Mouse (Mus musculus) adrenal gland (tissue): ENCODE results near the gene Gng12.

Experiments used
- intact Hi-C: fragments of 180-260 bp; cut with DNase I; formaldehyde crosslinking; loops from one replicate; pipeline ENCODE4 v1.15.1; 2025

The Gng12 gene

DNA sequence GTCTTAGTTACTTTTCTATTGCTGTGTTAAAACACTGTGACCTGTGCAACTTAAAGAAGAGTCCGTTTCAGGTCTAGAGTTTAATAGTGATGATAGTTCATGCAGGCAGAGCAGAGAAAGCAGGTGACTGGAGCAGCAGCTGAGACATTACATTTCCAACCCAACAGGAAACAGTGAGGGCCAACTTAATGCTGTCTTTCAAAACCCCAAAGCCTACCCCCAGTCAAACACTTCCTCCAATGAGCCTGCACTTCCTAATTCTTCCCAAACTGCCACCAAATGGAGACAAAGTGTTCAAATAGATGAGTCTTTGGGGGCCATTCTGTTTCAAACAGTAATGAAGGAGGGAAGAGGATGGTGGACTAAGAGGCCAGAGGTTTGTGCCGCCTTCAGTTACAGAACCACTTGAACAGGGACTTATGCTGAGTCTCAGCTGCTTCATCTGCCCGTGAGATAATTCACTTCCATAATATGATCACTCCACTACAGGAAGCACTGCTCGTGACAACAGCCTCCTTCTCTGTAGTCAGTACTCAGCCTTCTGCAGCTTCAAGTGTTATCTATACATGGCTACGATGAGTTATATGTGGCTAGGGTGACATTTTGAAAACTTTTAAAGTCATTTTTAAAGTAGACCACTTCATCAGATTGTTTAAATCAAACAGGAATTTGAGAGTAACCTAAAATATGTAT, 55.7 kb downstream of the Gng12 start:
- intact Hi-C loops: no loop called here

DNA sequence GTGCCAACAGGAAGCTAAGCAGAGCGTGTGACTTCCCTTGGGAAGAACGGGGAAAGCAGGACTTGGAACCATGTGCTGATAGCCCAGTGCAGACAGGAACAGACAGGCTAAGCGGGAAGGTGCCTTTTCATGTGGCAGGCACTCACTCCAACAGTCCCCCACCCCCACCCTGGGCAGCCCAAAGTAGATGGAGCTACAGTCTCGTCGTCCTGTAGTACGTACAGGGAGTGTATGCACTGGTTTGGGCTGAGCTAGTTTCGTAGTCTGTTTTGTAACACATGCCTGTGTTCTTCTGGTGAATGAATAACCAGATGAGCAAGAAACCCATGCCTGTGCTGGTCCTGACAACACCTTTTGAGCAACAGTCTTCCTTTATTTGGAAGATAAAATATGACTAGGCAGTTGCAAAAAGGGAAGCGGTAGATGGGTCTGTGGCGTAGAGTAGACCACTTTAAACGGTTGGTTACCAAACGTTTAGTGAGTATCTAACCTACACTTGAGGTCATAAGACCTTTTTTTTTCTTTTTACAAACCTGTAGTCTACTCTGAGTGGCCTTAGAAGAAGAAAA, 57.8 kb downstream of the Gng12 start:
- intact Hi-C loops: loop anchor here (2.0 kb wide), 1 partner anchor 111 kb away; no protein-coding TSS in a partner anchor

DNA sequence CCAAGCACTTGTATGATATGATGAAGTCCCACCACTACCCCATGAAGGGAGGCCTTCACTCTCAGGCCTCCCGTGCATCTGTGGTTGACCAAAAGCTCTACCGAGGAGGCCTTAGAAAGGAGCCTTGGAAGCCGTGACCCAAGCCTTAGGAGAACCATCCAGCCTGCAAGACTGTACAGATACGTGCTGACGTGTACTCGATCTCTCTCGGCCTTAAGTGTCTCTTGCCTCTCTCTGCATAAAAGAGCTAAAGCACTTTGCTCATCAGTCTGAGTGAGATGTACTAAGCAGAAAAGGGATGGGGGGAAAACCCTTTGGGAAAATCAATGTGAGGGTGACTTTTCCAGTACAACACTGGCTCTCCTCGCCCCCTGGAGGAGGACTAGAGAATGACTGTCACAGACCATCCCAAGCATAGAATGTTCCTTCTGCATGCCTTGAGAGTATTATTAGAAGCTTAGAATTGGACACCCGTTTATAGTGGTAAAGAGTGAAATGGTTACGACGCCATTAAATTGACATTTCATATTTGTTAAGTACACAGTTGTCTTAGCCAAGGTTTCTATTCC, 59.0 kb downstream of the Gng12 start:
- intact Hi-C loops: loop anchor here (2.0 to 5.0 kb wide), 2 partner anchors 58 to 112 kb away; partner anchors contain the start of gene Gng12

GRCm38 (mm10) chr6:66958466-66959235, 62.5 kb downstream of the Gng12 start:
- intact Hi-C loops: loop anchor here (5.0 kb wide), 1 partner anchor 61 kb away; the partner anchor contains the start of gene Gng12

DNA sequence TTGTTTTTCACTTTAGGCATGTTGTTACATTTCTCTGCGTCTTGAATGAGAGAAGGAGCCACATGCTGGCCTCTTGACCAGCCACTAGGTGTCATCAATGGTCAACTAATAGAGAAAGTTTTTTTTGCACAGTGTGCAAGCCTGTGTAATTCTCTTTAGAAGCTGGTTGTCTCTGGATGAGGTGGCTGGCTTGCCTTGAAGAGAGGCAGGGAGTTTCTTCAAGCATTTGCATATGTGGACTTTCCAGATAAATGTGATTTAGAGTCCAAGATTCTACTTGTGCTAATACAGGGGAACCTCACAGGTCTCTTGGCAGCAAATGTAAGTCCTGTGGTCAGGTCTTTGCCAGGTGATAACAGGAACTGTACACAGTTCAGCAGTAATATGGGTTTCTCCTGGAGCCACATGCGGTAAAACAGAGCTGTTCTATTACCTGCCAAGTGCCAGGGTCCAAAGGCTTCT, 66.4 kb downstream of the Gng12 start:
- intact Hi-C loops: loop anchor here (2.0 to 10.0 kb wide), 4 partner anchors 70 to 352 kb away; no protein-coding TSS in a partner anchor

GRCm38 (mm10) chr6:66963068-66963467, 66.9 kb downstream of the Gng12 start:
- intact Hi-C loops: loop anchor here (2.0 to 10.0 kb wide), 4 partner anchors 69 to 352 kb away; no protein-coding TSS in a partner anchor

DNA sequence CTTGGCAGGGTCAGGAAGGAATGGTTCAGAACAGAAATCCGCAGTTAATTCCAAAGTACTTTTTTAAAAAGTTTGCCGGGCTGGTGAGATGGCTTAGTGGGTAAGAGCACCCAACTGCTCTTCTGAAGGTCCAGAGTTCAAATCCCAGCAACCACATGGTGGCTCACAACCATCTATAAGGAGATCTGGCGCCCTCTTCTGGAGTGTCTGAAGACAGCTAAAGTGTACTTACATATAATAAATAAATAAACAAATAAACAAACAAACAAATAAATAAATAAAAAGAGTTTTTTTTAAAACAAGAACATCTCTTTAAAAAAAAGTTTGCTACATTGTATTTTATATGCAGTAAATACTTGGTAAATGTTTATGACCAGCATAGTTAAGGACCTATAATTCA, 67.5 kb downstream of the Gng12 start:
- intact Hi-C loops: loop anchor here (2.0 to 10.0 kb wide), 4 partner anchors 69 to 351 kb away; no protein-coding TSS in a partner anchor

- intact Hi-C loops: loop anchor here (5.0 to 10.0 kb wide), 3 partner anchors 68 to 351 kb away; no protein-coding TSS in a partner anchor
Observed at GRCm38 (mm10) chr6:66964222-66964621, 68.0 kb downstream of the Gng12 start.

DNA sequence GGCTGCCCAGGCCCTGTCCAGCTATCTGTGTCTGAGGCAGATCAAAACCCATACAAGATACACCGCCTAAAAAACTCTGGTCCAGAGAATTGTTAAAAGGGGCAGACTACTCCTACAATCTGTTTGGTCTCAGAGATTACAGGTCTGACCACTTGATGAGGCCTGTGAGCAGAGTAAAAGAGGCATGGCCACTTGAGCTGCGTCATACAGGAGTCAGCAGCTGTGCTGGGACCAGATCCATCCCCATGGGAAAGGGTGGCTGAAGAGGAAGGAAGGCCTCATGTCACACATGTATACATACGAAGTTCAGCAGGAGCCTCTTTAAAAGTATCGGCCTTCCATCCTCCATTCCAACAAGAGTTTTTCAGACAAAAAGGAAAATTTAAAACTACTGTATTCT, 69.0 kb downstream of the Gng12 start:
- intact Hi-C loops: loop anchor here (10.0 kb wide), 1 partner anchor 350 kb away; no protein-coding TSS in a partner anchor

DNA sequence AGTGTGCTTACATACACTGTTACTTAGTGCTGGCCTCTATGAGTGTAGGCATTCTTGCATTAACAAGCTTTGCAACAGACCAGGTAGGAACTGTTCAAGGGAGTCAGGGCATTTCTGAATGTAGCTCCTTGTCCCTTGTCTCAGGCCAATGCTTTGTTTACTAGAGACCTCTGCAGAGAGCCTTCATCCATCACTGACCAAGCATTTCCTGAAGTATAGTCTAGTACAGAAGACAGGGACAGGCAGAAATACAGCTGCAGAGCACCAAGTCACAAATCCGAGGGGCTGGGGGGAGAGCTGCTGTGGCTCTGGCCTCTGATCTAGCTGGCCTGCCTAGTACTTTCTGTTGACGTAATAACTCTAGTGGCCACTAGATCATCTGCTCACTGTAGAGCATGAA, 71.6 kb downstream of the Gng12 start:
- intact Hi-C loops: loop anchor here (10.0 kb wide), 1 partner anchor 347 kb away; no protein-coding TSS in a partner anchor

DNA sequence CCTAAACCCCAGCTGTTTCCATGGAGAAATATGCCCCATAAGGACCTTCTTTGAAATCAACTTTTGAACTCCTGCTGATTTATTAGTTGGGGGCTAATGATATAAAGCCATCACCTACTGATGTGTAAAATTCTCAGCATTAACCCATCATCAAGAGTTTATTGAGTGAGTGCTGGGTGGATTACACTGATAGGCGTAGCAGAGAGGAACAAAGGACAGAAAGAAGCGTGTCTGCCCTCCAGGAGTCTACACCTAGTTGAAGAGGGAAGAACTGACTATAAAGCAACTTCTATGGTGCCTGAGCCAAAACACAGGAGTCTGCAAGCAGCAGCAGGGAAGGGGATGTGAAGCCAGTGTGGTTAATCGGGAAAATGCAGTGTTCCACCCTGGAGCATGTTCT, 73.2 kb downstream of the Gng12 start:
- intact Hi-C loops: loop anchor here (10.0 kb wide), 1 partner anchor 345 kb away; no protein-coding TSS in a partner anchor

GRCm38 (mm10) chr6:66972300-66972699, 76.1 kb downstream of the Gng12 start:
- intact Hi-C loops: loop anchor here (5.0 kb wide), 1 partner anchor 55 kb away; no protein-coding TSS in a partner anchor

DNA sequence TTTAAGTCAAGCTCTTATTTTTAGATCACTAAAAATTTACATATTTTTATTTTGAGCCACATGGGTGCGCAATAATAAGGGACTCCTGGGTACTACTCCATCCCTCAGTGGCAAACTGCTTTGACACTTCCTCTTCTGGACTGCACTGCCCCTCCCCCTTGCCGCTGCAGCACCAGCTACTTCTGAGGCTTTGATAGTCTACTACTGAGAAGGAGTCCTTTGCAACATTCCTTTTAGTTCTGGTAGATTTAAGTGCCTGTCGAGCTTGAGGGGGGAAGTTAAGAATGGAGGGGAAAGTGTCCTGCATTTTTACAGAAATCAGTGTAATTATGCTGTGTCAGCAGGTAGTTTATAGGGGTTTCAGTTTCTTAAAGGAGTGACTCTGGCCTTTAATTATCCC, 77.0 kb downstream of the Gng12 start:
- intact Hi-C loops: loop anchor here (5.0 kb wide), 1 partner anchor 54 kb away; no protein-coding TSS in a partner anchor

GRCm38 (mm10) chr6:66975522-66975921, 79.3 kb downstream of the Gng12 start:
- intact Hi-C loops: no loop called here

DNA sequence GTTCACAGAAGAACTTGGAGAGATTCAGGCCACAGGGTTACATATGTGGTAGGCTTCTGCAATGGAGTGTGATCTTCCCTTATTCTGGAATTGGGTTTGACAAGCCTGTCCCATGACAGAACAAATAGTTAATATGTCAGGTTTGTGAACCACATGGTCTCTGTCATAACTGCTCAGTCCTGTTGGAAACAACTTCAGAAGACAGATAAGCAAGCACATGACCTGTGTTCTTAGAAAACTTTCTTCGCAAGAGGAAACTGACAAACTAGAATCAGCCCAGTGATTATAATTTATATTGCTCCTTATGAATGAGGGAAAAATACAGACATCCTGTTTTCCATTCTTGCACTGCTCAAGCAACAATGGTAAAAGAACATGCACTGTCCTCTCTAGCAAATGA, 83.0 kb downstream of the Gng12 start:
- intact Hi-C loops: no loop called here

GRCm38 (mm10) chr6:66980040-66980439, 83.8 kb downstream of the Gng12 start:
- intact Hi-C loops: no loop called here

DNA sequence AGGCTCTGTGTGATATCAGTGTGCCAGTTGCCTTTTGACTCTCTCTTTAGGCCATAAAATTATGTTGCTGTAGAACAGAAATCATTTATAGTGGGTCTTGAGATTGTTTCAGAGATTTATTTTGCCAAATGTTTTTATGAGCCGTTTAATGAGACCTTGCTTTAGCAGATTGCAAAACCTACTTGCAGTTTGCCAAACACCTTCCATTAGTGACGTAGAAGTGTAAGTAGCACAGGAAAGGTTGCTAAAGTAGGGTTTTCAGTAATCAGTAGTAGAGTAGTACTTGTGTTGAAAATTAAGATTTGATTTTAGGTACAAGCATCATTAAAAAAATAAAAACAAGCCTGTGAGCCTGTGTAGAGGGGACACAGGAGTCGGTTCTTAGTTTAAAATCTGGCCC, 85.2 kb downstream of the Gng12 start:
- intact Hi-C loops: no loop called here

- intact Hi-C loops: no loop called here
Observed at GRCm38 (mm10) chr6:66981864-66982263, 85.7 kb downstream of the Gng12 start.

DNA sequence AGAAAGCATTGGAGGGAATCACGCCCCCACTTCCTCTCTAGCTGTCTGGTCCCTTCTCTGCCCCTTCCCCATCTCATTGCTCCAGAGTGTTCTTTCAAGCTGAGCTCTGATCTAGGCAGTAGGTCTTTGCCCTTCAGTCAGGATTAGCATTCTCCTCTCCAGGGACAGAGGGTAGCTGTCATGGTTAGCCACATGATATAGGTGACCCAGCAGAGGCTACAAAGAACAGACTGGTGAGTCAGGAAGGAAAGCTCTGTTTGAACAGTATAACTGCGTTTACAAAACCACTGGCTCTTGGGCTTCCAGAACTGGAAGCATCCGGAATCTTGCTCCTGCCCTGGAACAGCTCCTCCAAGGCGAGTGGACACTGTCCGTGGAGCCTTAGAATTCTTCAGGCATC, 87.9 kb downstream of the Gng12 start:
- intact Hi-C loops: no loop called here

DNA sequence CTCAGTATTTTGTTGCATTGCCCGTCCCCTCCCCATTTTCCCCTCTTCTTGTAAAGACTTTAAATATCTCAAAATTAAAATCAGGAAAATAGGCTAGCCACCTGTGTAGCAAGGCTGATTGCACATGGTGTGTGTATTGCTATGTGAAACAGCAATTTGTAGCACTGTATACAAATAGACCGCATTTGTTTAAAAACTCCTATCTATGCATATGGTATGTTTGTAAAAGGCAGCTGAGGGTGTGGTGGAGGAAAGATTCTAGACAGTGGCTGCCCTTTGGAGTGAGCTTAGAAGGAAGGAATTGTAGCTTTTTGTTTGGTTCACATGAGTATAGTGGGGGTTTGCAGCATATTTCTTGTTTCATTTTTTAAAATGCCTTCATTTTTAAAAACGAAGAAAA, 88.5 kb downstream of the Gng12 start:
- intact Hi-C loops: no loop called here

- intact Hi-C loops: no loop called here
Observed at GRCm38 (mm10) chr6:66985500-66985899, 89.3 kb downstream of the Gng12 start.
